Mouse (Mus musculus): ENCODE measurements around the gene Cerk. TPM values are rescaled to one million over a fixed set of nuclear protein-coding genes. Genes with fewer than 3 reads are reported as not detected.
"Not testable (repeated sequence)": the region's sequence is repeated elsewhere in the genome, so short reads cannot be mapped to it uniquely, and the experiment has no call there.

Cerk gene
- total RNA-seq, 2 experiments from 2014 or later, result 7.1 to 9.8 TPM

GRCm38 (mm10) chr15:86184851-86185688 is 871 bp downstream of the Cerk start:
- no peak for ATAC-seq (replicated peaks; ENCODE audit: low FRiP score, poor library complexity, severe bottlenecking)

- no peak for ATAC-seq (replicated peaks; ENCODE audit: low FRiP score, poor library complexity, severe bottlenecking)
Measured at GRCm38 (mm10) chr15:86184071-86184470, 1.9 kb downstream of the Cerk start.

GRCm38 (mm10) chr15:86183484-86183883 is 2.5 kb downstream of the Cerk start:
- ATAC-seq (replicated peaks; ENCODE audit: low FRiP score, poor library complexity, severe bottlenecking), result no peak

- no peak for ATAC-seq (replicated peaks; ENCODE audit: low FRiP score, poor library complexity, severe bottlenecking)
Measured at GRCm38 (mm10) chr15:86182646-86183045, 3.3 kb downstream of the Cerk start.

GRCm38 (mm10) chr15:86181941-86182439 is 4.0 kb downstream of the Cerk start:
- ATAC-seq (replicated peaks; ENCODE audit: low FRiP score, poor library complexity, severe bottlenecking), result no peak

- ATAC-seq (replicated peaks; ENCODE audit: low FRiP score, poor library complexity, severe bottlenecking), result not testable (repeated sequence)
Measured at GRCm38 (mm10) chr15:86181321-86181720, 4.6 kb downstream of the Cerk start.

GRCm38 (mm10) chr15:86180427-86180826 is 5.5 kb downstream of the Cerk start:
- ATAC-seq (replicated peaks; ENCODE audit: low FRiP score, poor library complexity, severe bottlenecking), result no peak

- no peak for ATAC-seq (replicated peaks; ENCODE audit: low FRiP score, poor library complexity, severe bottlenecking)
Measured at GRCm38 (mm10) chr15:86178594-86178993, 7.3 kb downstream of the Cerk start.

- ATAC-seq (replicated peaks; ENCODE audit: low FRiP score, poor library complexity, severe bottlenecking), result not testable (repeated sequence)
Measured at GRCm38 (mm10) chr15:86177703-86178251, 8.2 kb downstream of the Cerk start.

GRCm38 (mm10) chr15:86176771-86177702 is 8.9 kb downstream of the Cerk start:
- no peak for ATAC-seq (replicated peaks; ENCODE audit: low FRiP score, poor library complexity, severe bottlenecking)

- no peak for ATAC-seq (replicated peaks; ENCODE audit: low FRiP score, poor library complexity, severe bottlenecking)
Measured at GRCm38 (mm10) chr15:86176166-86176565, 9.8 kb downstream of the Cerk start.

- ATAC-seq (replicated peaks; ENCODE audit: low FRiP score, poor library complexity, severe bottlenecking), result no peak
Measured at GRCm38 (mm10) chr15:86175253-86176050, 10.5 kb downstream of the Cerk start.

GRCm38 (mm10) chr15:86173136-86173985 is 12.6 kb downstream of the Cerk start:
- ATAC-seq (replicated peaks; ENCODE audit: low FRiP score, poor library complexity, severe bottlenecking), result no peak

- no peak for ATAC-seq (replicated peaks; ENCODE audit: low FRiP score, poor library complexity, severe bottlenecking)
Measured at GRCm38 (mm10) chr15:86172526-86172925, 13.4 kb downstream of the Cerk start.

- ATAC-seq (replicated peaks; ENCODE audit: low FRiP score, poor library complexity, severe bottlenecking), result no peak
Measured at GRCm38 (mm10) chr15:86172124-86172523, 13.8 kb downstream of the Cerk start.

- ATAC-seq (replicated peaks; ENCODE audit: low FRiP score, poor library complexity, severe bottlenecking), result no peak
Measured at GRCm38 (mm10) chr15:86171316-86171715, 14.6 kb downstream of the Cerk start.

- ATAC-seq (replicated peaks; ENCODE audit: low FRiP score, poor library complexity, severe bottlenecking), result no peak
Measured at GRCm38 (mm10) chr15:86169817-86170110, 16.2 kb downstream of the Cerk start.

- ATAC-seq (replicated peaks; ENCODE audit: low FRiP score, poor library complexity, severe bottlenecking), result no peak
Measured at GRCm38 (mm10) chr15:86168941-86169816, 16.8 kb downstream of the Cerk start.

All from erythroblast, adult 5-6 weeks (primary cell).